Mouse (Mus musculus) gastrocnemius, adult 2 months (tissue): ENCODE measurements around the gene Jak1. TPM values are rescaled to one million over a fixed set of nuclear protein-coding genes. Genes with fewer than 3 reads are reported as not detected.

ENCODE experiments used
- DNase-seq: peaks from one replicate; pipeline ENCODE4 v3.0.0; 2022
- H3K27ac ChIP-seq: fragments of 200-600 bp; 2 replicates; pipeline ENCODE4 v1.8.1; 2022; ENCODE audit warnings: mild to moderate bottlenecking
- H3K4me3 ChIP-seq: fragments of 200-600 bp; 2 replicates; pipeline ENCODE4 v1.8.1; 2022; ENCODE audit warnings: mild to moderate bottlenecking, moderate library complexity
- CTCF ChIP-seq: fragments of 200-600 bp; IDR thresholded peaks from 2 replicates; pipeline ENCODE4 v1.8.1; 2022; ENCODE audit warnings: antibody characterized with exemption, mild to moderate bottlenecking, moderate library complexity
- intact Hi-C: fragments of 180-260 bp; cut with DNase I; formaldehyde crosslinking; loops from one replicate; pipeline ENCODE4 v1.15.1; 2025
- total RNA-seq, 2 experiments: library from RNA; stranded (reverse); gene quantifications; 2 replicates each; pipeline ENCODE4 v1.2.3; 2021

Gene Jak1
- total RNA-seq, 2 experiments from 2014 or later = 89.9 to 134 TPM

GRCm38 (mm10) chr4:101143901-101144300 lies 121.2 kb downstream of the Jak1 start:
- no peak for DNase-seq
- TF ChIP-seq CTCF = no peak
- intact Hi-C loops = no loop called here
- H3K4me3 ChIP-seq = no peak overlapping the region
- no peak overlapping the region for H3K27ac ChIP-seq

- Histone ChIP-seq H3K27ac (no peak overlapping the region), H3K4me3 (no peak overlapping the region)
- no peak for TF ChIP-seq CTCF
- no peak for DNase-seq
- intact Hi-C loops = no loop called here
These were observed 123.3 kb downstream of the Jak1 start for GRCm38 (mm10) chr4:101141768-101142167.

- no peak for DNase-seq
- no peak for TF ChIP-seq CTCF
- no peak overlapping the region for H3K27ac ChIP-seq
- no peak overlapping the region for H3K4me3 ChIP-seq
- intact Hi-C loops = no loop called here
These were observed 127.1 kb downstream of the Jak1 start for GRCm38 (mm10) chr4:101137975-101138374.

- no peak overlapping the region for H3K4me3 ChIP-seq
- no peak for TF ChIP-seq CTCF
- intact Hi-C loops = no loop called here
- H3K27ac ChIP-seq = no peak overlapping the region
- DNase-seq = no peak
These were observed 129.2 kb downstream of the Jak1 start for GRCm38 (mm10) chr4:101135909-101136308.

GRCm38 (mm10) chr4:101135013-101135412 lies 130.1 kb downstream of the Jak1 start:
- no peak for TF ChIP-seq CTCF
- Histone ChIP-seq H3K4me3 (no peak overlapping the region), H3K27ac (no peak overlapping the region)
- intact Hi-C loops = no loop called here
- no peak for DNase-seq

GRCm38 (mm10) chr4:101121002-101121401 lies 144.1 kb downstream of the Jak1 start:
- intact Hi-C loops = no loop called here
- no peak for DNase-seq
- H3K27ac ChIP-seq = no peak overlapping the region

GRCm38 (mm10) chr4:101107122-101107521 lies 158.0 kb downstream of the Jak1 start:
- peak; percentile 24 for DNase-seq
- no peak for TF ChIP-seq CTCF
- intact Hi-C loops = no loop called here
- Histone ChIP-seq H3K27ac (no peak overlapping the region; the same call in 1 of the 2 replicates), H3K4me3 (no peak overlapping the region)

More at GRCm38 (mm10) chr4:101121002-101121401, 144.1 kb downstream of the Jak1 start:
- TF ChIP-seq CTCF = no peak
- H3K4me3 ChIP-seq = no peak overlapping the region

Other genes starting within 250 kb of the Jak1 start
- not detected for gene Gm10577, start 244.6 kb downstream of the Jak1 start, total RNA-seq
- gene Raver2, start 196.3 kb downstream of the Jak1 start, total RNA-seq = 1 to 10 TPM; 1.6 to 6.7 TPM
- gene Ak4, start 154.0 kb upstream of the Jak1 start, total RNA-seq = 1 to 10 TPM in 1 of 2 experiments, under 1 TPM in 1; 0.61 to 7.8 TPM
- gene Dnajc6, start 231.4 kb upstream of the Jak1 start, total RNA-seq = under 1 TPM; 0.08 to 0.28 TPM